Mouse (Mus musculus): ENCODE data around the gene 1700019N19Rik.

DNA sequence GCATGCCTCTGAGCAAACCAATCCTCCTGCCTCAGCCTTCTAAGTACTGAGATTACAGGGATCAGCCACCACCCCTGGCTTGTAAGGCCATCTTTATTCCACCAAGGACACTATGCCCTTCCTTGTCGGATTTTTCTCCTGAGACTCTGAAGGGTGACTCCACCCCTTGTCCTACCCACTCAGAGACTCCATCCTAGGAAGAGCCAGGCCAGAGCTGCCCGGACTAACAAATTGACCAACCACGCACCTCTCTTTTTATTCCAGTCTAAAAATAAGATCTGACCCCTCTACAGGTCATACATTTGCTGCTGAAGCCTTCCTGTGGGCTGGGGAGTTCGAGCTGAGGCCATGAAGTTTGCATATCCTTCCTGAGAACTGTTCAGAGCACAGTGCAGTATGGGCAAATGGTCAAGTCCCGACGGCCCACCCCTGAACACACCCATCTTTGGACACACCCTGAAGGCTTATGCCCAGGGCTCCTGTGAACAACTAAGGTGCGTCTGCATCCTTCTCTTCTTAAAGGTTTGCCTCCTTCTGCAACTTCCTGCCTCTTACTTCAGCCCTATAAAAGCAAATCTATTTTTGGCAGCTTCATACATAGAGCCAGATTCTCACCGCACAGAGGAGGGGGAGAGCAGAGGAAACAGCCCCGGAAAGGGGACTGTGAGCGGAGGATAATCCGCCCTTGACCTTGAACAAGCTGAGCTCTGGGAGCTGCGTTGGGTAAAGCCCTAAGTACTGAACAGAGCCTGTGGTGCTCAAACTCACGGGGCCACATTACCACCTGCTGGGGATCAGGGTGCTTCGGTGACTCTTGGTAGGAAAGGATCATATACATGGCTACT is 24.5 kb upstream of the 1700019N19Rik start:
- TF ChIP-seq CTCF (IDR thresholded peaks at IDR 0.05; ENCODE audit: low read depth, low read length) (no peak), GATA2 (IDR thresholded peaks at IDR 0.05; ENCODE audit: borderline replicate concordance, low read depth, low read length) (no peak)
